Mouse (Mus musculus): ENCODE data around the gene Gtf2i. TPM values are rescaled to one million over a fixed set of nuclear protein-coding genes. Genes with fewer than 3 reads are reported as not detected.

Gene Gtf2i
- total and polyA plus RNA-seq, 3 experiments, result 28.4 to 60.9 (median 42.2) TPM

DNA sequence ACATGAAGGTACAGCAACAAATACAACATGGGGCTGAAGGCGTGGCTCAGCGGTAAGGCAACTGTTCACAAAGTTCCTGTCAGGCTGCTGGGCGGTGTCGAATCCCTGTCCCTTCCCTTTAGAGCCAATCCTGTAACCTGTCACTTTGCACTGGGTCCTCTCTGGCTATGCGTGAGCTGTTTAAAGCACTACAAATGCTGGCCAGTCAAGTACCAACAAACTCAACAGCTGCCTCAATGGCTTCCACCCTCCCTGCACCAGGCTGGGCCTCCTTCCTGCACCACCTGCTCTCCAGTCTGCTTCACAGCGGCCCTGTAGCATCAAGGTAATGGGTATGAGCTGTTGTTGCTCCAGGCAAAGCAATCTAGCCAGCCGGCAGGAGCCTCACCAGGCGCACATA lies 45.8 kb downstream of the Gtf2i start:
- peaks cover 47 to 62% of the 10 kb centered on the region in 2 experiments for H3K36me3 ChIP-seq (replicated peaks in 1 of 2; ENCODE audit: control insufficient read depth in 1 of 2, insufficient read depth in 1 of 2, low read length in 1 of 2)
- no peaks in the 10 kb centered on the region for H3K27me3 ChIP-seq (replicated peaks)
- DNase-seq (ENCODE audit: extremely low read depth), result no peak
- no peak overlapping the region for H3K9ac ChIP-seq (ENCODE audit: insufficient read depth, low read depth)
- H3K4me2 ChIP-seq (ENCODE audit: insufficient read depth, low read depth, poor library complexity, severe bottlenecking), result no peak overlapping the region
- no peak overlapping the region for H3K27ac ChIP-seq (ENCODE audit: insufficient read depth, low read depth)
- in situ Hi-C loops (cut with MboI; ENCODE audit: low pct_ligation_motif_present, low pct_unique_long_range_greater_than_20kb, low sequenced_read_pairs), result no loop called here
- no peak for TF ChIP-seq ELF1 (IDR thresholded peaks at IDR 0.05; ENCODE audit: low read depth, low read length)
- TF ChIP-seq MEF2A (IDR thresholded peaks at IDR 0.05; ENCODE audit: borderline replicate concordance, low read depth, low read length), result no peak
- no peak for TF ChIP-seq UBTF (IDR thresholded peaks at IDR 0.05; ENCODE audit: low read depth, low read length)
- TF ChIP-seq KAT2A (IDR thresholded peaks at IDR 0.05; ENCODE audit: insufficient replicate concordance, low read length), result no peak
- no peak for TF ChIP-seq E2F4 (IDR thresholded peaks at IDR 0.05; ENCODE audit: insufficient replicate concordance, low read depth, low read length)
- no peak for TF ChIP-seq CHD2 (IDR thresholded peaks at IDR 0.05; ENCODE audit: low read length)
- no peak for TF ChIP-seq NRF1 (IDR thresholded peaks at IDR 0.05; ENCODE audit: low read depth, low read length)
- TF ChIP-seq CHD1 (IDR thresholded peaks at IDR 0.05; ENCODE audit: low read depth, low read length), result no peak
- TF ChIP-seq MAFK (IDR thresholded peaks at IDR 0.05; ENCODE audit: insufficient replicate concordance, low read length), result no peak
- TF ChIP-seq MYC (IDR thresholded peaks at IDR 0.05; ENCODE audit: low read depth, low read length), result no peak
- H3K4me1 ChIP-seq (ENCODE audit: control insufficient read depth in 1 of 2, insufficient read depth in 2 of 2), result peaks cover 11 to 53% of the 10 kb centered on the region in 2 experiments
- no peaks in the 10 kb centered on the region for H3K79me2 ChIP-seq (replicated peaks; ENCODE audit: control insufficient read depth, extremely low read depth, insufficient read depth, poor library complexity, severe bottlenecking)
- dilution Hi-C loops (cut with MboI; ENCODE audit: extremely low pct_ligation_motif_present, extremely low pct_unique_long_range_greater_than_20kb, low sequenced_read_pairs), result no loop called here
- H3K9me3 ChIP-seq (replicated peaks; ENCODE audit: low read length), result no peaks in the 10 kb centered on the region
- no peak overlapping the region for H3K4me3 ChIP-seq (replicated peaks in 1 of 3; ENCODE audit: low read depth in 2 of 3, low read length in 2 of 3, poor library complexity in 1 of 3)

DNA sequence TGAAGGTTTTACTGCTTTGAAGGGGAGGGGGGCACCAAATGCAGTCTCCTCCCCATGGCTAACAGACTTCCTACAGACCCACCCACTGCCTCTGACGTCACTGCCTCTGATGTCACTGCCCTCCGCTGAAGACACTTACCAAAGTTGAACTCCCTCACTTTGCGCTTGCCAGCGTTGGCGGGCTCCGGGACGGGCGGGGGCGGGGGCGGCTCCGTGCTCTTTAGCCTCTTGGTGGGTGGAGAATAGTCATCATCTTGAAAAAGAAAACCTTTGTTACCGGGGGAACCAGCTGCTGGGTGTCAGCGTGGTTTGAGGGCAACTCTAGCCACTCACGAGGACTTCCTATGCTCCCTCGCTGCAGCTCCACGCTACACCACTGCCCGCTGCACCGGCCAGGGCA lies 48.2 kb downstream of the Gtf2i start:
- DNase-seq (ENCODE audit: extremely low read depth), result peak; percentile 93
- TF ChIP-seq MEF2A (IDR thresholded peaks at IDR 0.05; ENCODE audit: borderline replicate concordance, low read depth, low read length), result peak; percentile 30; the same call in 1 of the 2 replicates
- no peak for TF ChIP-seq RAD21 (IDR thresholded peaks at IDR 0.05; ENCODE audit: low read depth, low read length)
- 0 out of 2 replicates have a peak, but pooled peaks have one; percentile 28 for TF ChIP-seq ELF1 (IDR thresholded peaks at IDR 0.05; ENCODE audit: low read depth, low read length)
- no peak for TF ChIP-seq KAT2A (IDR thresholded peaks at IDR 0.05; ENCODE audit: insufficient replicate concordance, low read length)
- no peak for TF ChIP-seq CHD1 (IDR thresholded peaks at IDR 0.05; ENCODE audit: low read depth, low read length)
- no peak for TF ChIP-seq UBTF (IDR thresholded peaks at IDR 0.05; ENCODE audit: low read depth, low read length)
- TF ChIP-seq ETS1 (conservative IDR thresholded peaks at IDR 0.05; ENCODE audit: low read depth, low read length), result peak; percentile 52; the same call in 1 of the 2 replicates
- no peak for TF ChIP-seq MAFK (IDR thresholded peaks at IDR 0.05; ENCODE audit: insufficient replicate concordance, low read length)
- TF ChIP-seq ZKSCAN1 (IDR thresholded peaks at IDR 0.05; ENCODE audit: borderline replicate concordance, low read depth, low read length), result no peak
- Histone ChIP-seq H3K4me2 (ENCODE audit: insufficient read depth, low read depth, poor library complexity, severe bottlenecking) (no peak overlapping the region), H3K9ac (ENCODE audit: insufficient read depth, low read depth) (no peak overlapping the region), H3K79me2 (replicated peaks; ENCODE audit: control insufficient read depth, extremely low read depth, insufficient read depth, poor library complexity, severe bottlenecking) (no peaks in the 10 kb centered on the region), H3K9me3 (replicated peaks; ENCODE audit: low read length) (no peaks in the 10 kb centered on the region), H3K36me3 (replicated peaks in 1 of 2; ENCODE audit: control insufficient read depth in 1 of 2, insufficient read depth in 1 of 2, low read length in 1 of 2) (peaks cover 50 to 62% of the 10 kb centered on the region in 2 experiments), H3K4me3 (replicated peaks in 1 of 3; ENCODE audit: low read depth in 2 of 3, low read length in 2 of 3, poor library complexity in 1 of 3) (no peak overlapping the region), H3K4me1 (ENCODE audit: control insufficient read depth in 1 of 2, insufficient read depth in 2 of 2) (peaks cover 11 to 53% of the 10 kb centered on the region in 2 experiments), H3K27ac (ENCODE audit: insufficient read depth, low read depth) (no peak overlapping the region), H3K27me3 (replicated peaks) (no peaks in the 10 kb centered on the region)
- in situ Hi-C loops (cut with MboI; ENCODE audit: low pct_ligation_motif_present, low pct_unique_long_range_greater_than_20kb, low sequenced_read_pairs), result no loop called here
- dilution Hi-C loops (cut with MboI; ENCODE audit: extremely low pct_ligation_motif_present, extremely low pct_unique_long_range_greater_than_20kb, low sequenced_read_pairs), result no loop called here

Measured in CH12.LX (cell line).